ENCODE assay signal across 7 mouse cellular contexts in genomic region chr8:105264024-105264982, GRCm38 (mm10). TPM values are rescaled to one million over a fixed set of nuclear protein-coding genes. Genes with fewer than 3 reads are reported as not detected.
A peak's percentile ranks its signal among the peaks of the same experiment; 100 is the strongest.
DNase-seq lines count a peak whose midpoint lies in the region; ATAC-seq and TF ChIP-seq lines count a peak whose summit lies in the region.

Gene Tradd (minus strand): TSS chr8:105264609.
Gene Fbxl8 (plus strand): TSS chr8:105264648.

- H3K27me3 ChIP-seq in forebrain, embryonic 14.5 days (replicated peaks; ENCODE audit: control insufficient read depth, insufficient read depth, low read length) = peaks cover 84% of the 10 kb centered on the region
- H3K27me3 ChIP-seq in hindbrain, embryonic 11.5 days (ENCODE audit: control insufficient read depth, insufficient read depth, low read length) = peaks cover 80% of the 10 kb centered on the region
- H3K27me3 ChIP-seq in limb, embryonic 14.5 days (ENCODE audit: control insufficient read depth, insufficient read depth, low read length) = peaks cover 68% of the 10 kb centered on the region
- peaks cover 82% of the 10 kb centered on the region for H3K27me3 ChIP-seq in midbrain, embryonic 15.5 days (replicated peaks)
- peaks cover 35% of the 10 kb centered on the region for H3K27me3 ChIP-seq in stomach, embryonic 16.5 days (ENCODE audit: control insufficient read depth, insufficient read depth, low read length)

- H3K4me2 ChIP-seq in forebrain, embryonic 14.5 days (ENCODE audit: low read length) = peak within 1 kb of the TSS; percentile 83
- peak within 1 kb of the TSS; percentile 81 for H3K4me2 ChIP-seq in hindbrain, embryonic 11.5 days (replicated peaks; ENCODE audit: low read depth, low read length)
- peak within 1 kb of the TSS; percentile 74 for H3K4me2 ChIP-seq in limb, embryonic 14.5 days (replicated peaks; ENCODE audit: low read depth, low read length, severe bottlenecking)
- H3K4me2 ChIP-seq in midbrain, embryonic 15.5 days = peak within 1 kb of the TSS; percentile 77
- H3K4me2 ChIP-seq in stomach, embryonic 16.5 days (ENCODE audit: low read depth, low read length) = peak within 1 kb of the TSS; percentile 94

- WGBS in forebrain, embryonic 14.5 days = 2% methylated on average over 54 of the region's 54 CpGs
- WGBS in hindbrain, embryonic 11.5 days = 2% methylated on average over 54 of the region's 54 CpGs
- 3% methylated on average over 53 of the region's 54 CpGs for WGBS in limb, embryonic 14.5 days
- under 1% methylated on average over 54 of the region's 54 CpGs for WGBS in midbrain, embryonic 15.5 days
- 1% methylated on average over 54 of the region's 54 CpGs for WGBS in stomach, embryonic 16.5 days

- H3K4me1 ChIP-seq in brown adipose tissue, adult 24 weeks (ENCODE audit: control insufficient read depth, insufficient read depth, insufficient read length, low read length) = peaks cover 5% of the 10 kb centered on the region; the same call in 1 of the 2 replicates
- H3K4me1 ChIP-seq in forebrain, embryonic 14.5 days (ENCODE audit: control insufficient read depth, insufficient read depth, low read length) = peaks cover 6% of the 10 kb centered on the region; the same call in 1 of the 2 replicates
- peaks cover 8% of the 10 kb centered on the region; the same call in 1 of the 2 replicates for H3K4me1 ChIP-seq in hindbrain, embryonic 11.5 days (replicated peaks; ENCODE audit: control insufficient read depth, insufficient read depth, low read length)
- peaks cover 24% of the 10 kb centered on the region for H3K4me1 ChIP-seq in limb, embryonic 14.5 days (ENCODE audit: control insufficient read depth, insufficient read depth, low read length)
- peaks cover 32% of the 10 kb centered on the region for H3K4me1 ChIP-seq in midbrain, embryonic 15.5 days
- peaks cover 29% of the 10 kb centered on the region for H3K4me1 ChIP-seq in stomach, embryonic 16.5 days (ENCODE audit: control insufficient read depth, insufficient read depth, low read length)

- no peaks in the 10 kb centered on the region for H3K36me3 ChIP-seq in forebrain, embryonic 14.5 days (ENCODE audit: control insufficient read depth, insufficient read depth, low read length)
- no peaks in the 10 kb centered on the region for H3K36me3 ChIP-seq in hindbrain, embryonic 11.5 days (ENCODE audit: control insufficient read depth, insufficient read depth, low read length)
- no peaks in the 10 kb centered on the region for H3K36me3 ChIP-seq in limb, embryonic 14.5 days (ENCODE audit: control insufficient read depth, insufficient read depth, low read length)
- H3K36me3 ChIP-seq in midbrain, embryonic 15.5 days (replicated peaks) = no peaks in the 10 kb centered on the region
- H3K36me3 ChIP-seq in stomach, embryonic 16.5 days (ENCODE audit: control insufficient read depth, insufficient read depth, low read length) = no peaks in the 10 kb centered on the region

- no peak for TF ChIP-seq POLR2A in limb, embryonic 14.5 days (IDR thresholded peaks at IDR 0.05; ENCODE audit: borderline replicate concordance, extremely low read depth, insufficient read depth, insufficient read length)

- peak; percentile 38 for ATAC-seq in forebrain, embryonic 14.5 days
- peak; percentile 17; the same call in 1 of the 2 replicates for ATAC-seq in hindbrain, embryonic 11.5 days (ENCODE audit: low FRiP score)
- peak; percentile 48 for ATAC-seq in limb, embryonic 14.5 days (ENCODE audit: low FRiP score, low read depth)
- no peak for ATAC-seq in midbrain, embryonic 15.5 days (replicated peaks)
- ATAC-seq in stomach, embryonic 16.5 days (ENCODE audit: insufficient read depth, low FRiP score) = peak; percentile 77

- peak; percentile 72 for DNase-seq in MN1 (ENCODE audit: low spot score)
- DNase-seq in forebrain, embryonic 14.5 days (ENCODE audit: low spot score) = peak; percentile 52
- peak; percentile 69 for DNase-seq in hindbrain, embryonic 11.5 days (ENCODE audit: low spot score)
- peak; percentile 65 for DNase-seq in limb, embryonic 14.5 days (ENCODE audit: low spot score)

- H3K4me3 ChIP-seq in brown adipose tissue, adult 24 weeks (ENCODE audit: insufficient read depth, low read depth, low read length) = peak within 1 kb of the TSS; percentile 84
- peak within 1 kb of the TSS; percentile 52 for H3K4me3 ChIP-seq in forebrain, embryonic 14.5 days (ENCODE audit: low read depth, low read length)
- peak within 1 kb of the TSS; percentile 60 for H3K4me3 ChIP-seq in hindbrain, embryonic 11.5 days (ENCODE audit: low read depth, low read length)
- peak within 1 kb of the TSS; percentile 66 for H3K4me3 ChIP-seq in limb, embryonic 14.5 days (replicated peaks; ENCODE audit: low read length)
- H3K4me3 ChIP-seq in midbrain, embryonic 15.5 days = peak within 1 kb of the TSS; percentile 48
- H3K4me3 ChIP-seq in stomach, embryonic 16.5 days (replicated peaks; ENCODE audit: low read length) = peak within 1 kb of the TSS; percentile 67

- no peaks in the 10 kb centered on the region for H3K9me3 ChIP-seq in forebrain, embryonic 14.5 days (replicated peaks; ENCODE audit: control insufficient read depth, low read length)
- no peaks in the 10 kb centered on the region for H3K9me3 ChIP-seq in hindbrain, embryonic 11.5 days (ENCODE audit: control insufficient read depth, low read length)
- no peaks in the 10 kb centered on the region; the same call in 1 of the 2 replicates for H3K9me3 ChIP-seq in limb, embryonic 14.5 days (ENCODE audit: control insufficient read depth, low read length)
- no peaks in the 10 kb centered on the region for H3K9me3 ChIP-seq in midbrain, embryonic 15.5 days
- no peaks in the 10 kb centered on the region for H3K9me3 ChIP-seq in stomach, embryonic 16.5 days (replicated peaks; ENCODE audit: control insufficient read depth, low read length)

- H3K27ac ChIP-seq in brown adipose tissue, adult 24 weeks (replicated peaks; ENCODE audit: low read depth, low read length) = peak within 1 kb of the TSS; percentile 66
- no peak within 1 kb of the TSS for H3K27ac ChIP-seq in forebrain, embryonic 14.5 days (ENCODE audit: low read depth, low read length)
- no peak within 1 kb of the TSS for H3K27ac ChIP-seq in hindbrain, embryonic 11.5 days (ENCODE audit: low read depth, low read length)
- no peak within 1 kb of the TSS for H3K27ac ChIP-seq in limb, embryonic 14.5 days (replicated peaks; ENCODE audit: low read depth, low read length)
- no peak within 1 kb of the TSS for H3K27ac ChIP-seq in midbrain, embryonic 15.5 days
- H3K27ac ChIP-seq in stomach, embryonic 16.5 days (ENCODE audit: low read length) = no peak within 1 kb of the TSS

- H3K9ac ChIP-seq in forebrain, embryonic 14.5 days (ENCODE audit: low read length) = peak within 1 kb of the TSS; percentile 68
- peak within 1 kb of the TSS; percentile 53 for H3K9ac ChIP-seq in hindbrain, embryonic 11.5 days (ENCODE audit: low read depth, low read length)
- peak within 1 kb of the TSS; percentile 59 for H3K9ac ChIP-seq in limb, embryonic 14.5 days (ENCODE audit: low read depth, low read length, severe bottlenecking)
- H3K9ac ChIP-seq in midbrain, embryonic 15.5 days = peak within 1 kb of the TSS; percentile 41
- H3K9ac ChIP-seq in stomach, embryonic 16.5 days (ENCODE audit: low read length) = peak within 1 kb of the TSS; percentile 72

RNA-seq across cellular contexts. Expression of gene Tradd, which starts in this region (rescaled TPM):
- polyA plus RNA-seq in brown adipose tissue, adult 24 weeks (2012; ENCODE audit: insufficient read depth, insufficient read length, missing spikeins) = 5.1 TPM in 2 replicates
- polyA plus RNA-seq in forebrain, embryonic 14.5 days (2014; fragmentation: Nextera tagmentation; extraction: Ambion mirVana) = 14.8 and 21.8 TPM in 2 replicates
- 13.5 and 14.3 TPM in 2 replicates for polyA plus RNA-seq in hindbrain, embryonic 11.5 days (2014; fragmentation: Nextera tagmentation; extraction: Ambion mirVana)
- 12.8 and 13.6 TPM in 2 replicates for polyA plus RNA-seq in limb, embryonic 14.5 days (2012; rRNA removed)
- 26.2 and 26.3 TPM in 2 replicates for polyA plus RNA-seq in limb, embryonic 14.5 days (2014; fragmentation: Nextera tagmentation; extraction: Ambion mirVana)
- polyA plus RNA-seq in midbrain, embryonic 15.5 days (2015; fragmentation: Nextera tagmentation; extraction: Ambion mirVana) = 13.5 and 13.6 TPM in 2 replicates
- polyA plus RNA-seq in stomach, embryonic 16.5 days (2015; fragmentation: Nextera tagmentation; extraction: Ambion mirVana) = 32.9 and 36.1 TPM in 2 replicates

RNA-seq across cellular contexts. Expression of gene Fbxl8, which starts in this region (rescaled TPM):
- polyA plus RNA-seq in brown adipose tissue, adult 24 weeks (2012; ENCODE audit: insufficient read depth, insufficient read length, missing spikeins) = 2.0 TPM in 2 replicates
- polyA plus RNA-seq in forebrain, embryonic 14.5 days (2014; fragmentation: Nextera tagmentation; extraction: Ambion mirVana) = 0.50 and 0.85 TPM in 2 replicates
- polyA plus RNA-seq in hindbrain, embryonic 11.5 days (2014; fragmentation: Nextera tagmentation; extraction: Ambion mirVana) = 0.78 and 1.4 TPM in 2 replicates
- 4.0 and 5.6 TPM in 2 replicates for polyA plus RNA-seq in limb, embryonic 14.5 days (2012; rRNA removed)
- polyA plus RNA-seq in limb, embryonic 14.5 days (2014; fragmentation: Nextera tagmentation; extraction: Ambion mirVana) = 2.9 and 3.7 TPM in 2 replicates
- polyA plus RNA-seq in midbrain, embryonic 15.5 days (2015; fragmentation: Nextera tagmentation; extraction: Ambion mirVana) = 0.99 and 1.3 TPM in 2 replicates
- 3.4 and 4.7 TPM in 2 replicates for polyA plus RNA-seq in stomach, embryonic 16.5 days (2015; fragmentation: Nextera tagmentation; extraction: Ambion mirVana)
